Comparison of ENCODE assay signal across 8 mouse cellular contexts in the genomic region with DNA sequence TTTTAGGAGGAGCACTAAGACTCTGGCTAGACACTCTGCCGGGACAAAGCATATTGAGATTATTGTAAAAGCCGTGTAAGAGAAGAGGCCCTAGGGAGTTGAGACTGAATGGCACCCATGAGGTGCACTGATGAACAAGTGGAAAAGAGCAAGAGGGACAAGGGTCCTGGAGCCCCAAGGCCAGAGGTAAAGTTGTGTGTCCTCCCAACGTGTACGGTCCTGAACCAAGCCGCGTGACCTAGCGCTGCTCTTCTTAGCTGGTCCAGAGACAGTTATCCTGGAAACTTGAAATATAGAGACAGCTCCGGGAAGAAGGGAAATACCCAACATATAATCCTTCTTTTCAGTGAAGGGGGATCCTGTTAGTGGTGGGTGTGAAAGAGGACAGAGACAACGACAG. TPM values are rescaled to one million over a fixed set of nuclear protein-coding genes. Genes with fewer than 3 reads are reported as not detected.
DNase-seq lines count a peak whose midpoint lies in the region; ATAC-seq lines count a peak whose summit lies in the region.

No protein-coding gene starts in this region.

- intact Hi-C loops in heart, postnatal 14 days (cut with DNase I) = no loop called here

- no peak for ATAC-seq in heart, embryonic 15.5 days (replicated peaks; ENCODE audit: insufficient number of reproducible peaks, insufficient read depth, low FRiP score, low read depth)
- no peak for ATAC-seq in embryonic facial prominence, embryonic 11.5 days (replicated peaks; ENCODE audit: insufficient number of reproducible peaks, low FRiP score, low TSS enrichment, low read depth)
- no peak for ATAC-seq in hindbrain, embryonic 16.5 days
- ATAC-seq in midbrain, embryonic 14.5 days (ENCODE audit: low FRiP score, low TSS enrichment) = no peak
- ATAC-seq in inflammation-experienced regulatory T-cells, adult 6 months = no peak

- H3K4me1 ChIP-seq in heart, embryonic 15.5 days (replicated peaks) = no peaks in the 10 kb centered on the region; the same call in 1 of the 2 replicates
- no peaks in the 10 kb centered on the region; the same call in 1 of the 2 replicates for H3K4me1 ChIP-seq in embryonic facial prominence, embryonic 11.5 days (ENCODE audit: control insufficient read depth, insufficient read depth, low read length)
- H3K4me1 ChIP-seq in hindbrain, embryonic 16.5 days (ENCODE audit: control insufficient read depth, insufficient read depth, low read depth, low read length) = peaks cover 4% of the 10 kb centered on the region
- H3K4me1 ChIP-seq in midbrain, embryonic 14.5 days (ENCODE audit: control insufficient read depth, insufficient read depth, low read length) = no peaks in the 10 kb centered on the region

- H3K27ac ChIP-seq in heart, embryonic 15.5 days = no peak overlapping the region
- H3K27ac ChIP-seq in embryonic facial prominence, embryonic 11.5 days (replicated peaks; ENCODE audit: low read depth, low read length) = no peak overlapping the region
- no peak overlapping the region for H3K27ac ChIP-seq in hindbrain, embryonic 16.5 days (ENCODE audit: low read depth, low read length)
- no peak overlapping the region for H3K27ac ChIP-seq in midbrain, embryonic 14.5 days (replicated peaks; ENCODE audit: low read depth, low read length)

- H3K4me2 ChIP-seq in heart, embryonic 15.5 days = peak overlapping the region; percentile 75
- peak overlapping the region; percentile 71; the same call in 1 of the 2 replicates for H3K4me2 ChIP-seq in embryonic facial prominence, embryonic 11.5 days (ENCODE audit: low read depth, low read length)
- H3K4me2 ChIP-seq in hindbrain, embryonic 16.5 days (ENCODE audit: low read length) = peak overlapping the region; percentile 95
- H3K4me2 ChIP-seq in midbrain, embryonic 14.5 days (ENCODE audit: low read length) = peak overlapping the region; percentile 88

- H3K27me3 ChIP-seq in heart, embryonic 15.5 days = peaks cover 9% of the 10 kb centered on the region
- H3K27me3 ChIP-seq in embryonic facial prominence, embryonic 11.5 days (ENCODE audit: control insufficient read depth, insufficient read depth, low read length) = peaks cover 16% of the 10 kb centered on the region
- peaks cover 5% of the 10 kb centered on the region; the same call in 1 of the 2 replicates for H3K27me3 ChIP-seq in hindbrain, embryonic 16.5 days (replicated peaks; ENCODE audit: control insufficient read depth, insufficient read depth, low read length)
- no peaks in the 10 kb centered on the region for H3K27me3 ChIP-seq in midbrain, embryonic 14.5 days (ENCODE audit: control insufficient read depth, insufficient read depth, low read length)

- WGBS in heart, embryonic 15.5 days = 57% methylated on average over 9 of the region's 9 CpGs
- WGBS in embryonic facial prominence, embryonic 11.5 days = 61% methylated on average over 9 of the region's 9 CpGs
- WGBS in hindbrain, embryonic 16.5 days = 58% methylated on average over 9 of the region's 9 CpGs
- 46% methylated on average over 9 of the region's 9 CpGs for WGBS in midbrain, embryonic 14.5 days

- no peak overlapping the region for H3K9ac ChIP-seq in heart, embryonic 15.5 days
- H3K9ac ChIP-seq in embryonic facial prominence, embryonic 11.5 days (replicated peaks; ENCODE audit: low read length) = no peak overlapping the region; the same call in 1 of the 2 replicates
- H3K9ac ChIP-seq in hindbrain, embryonic 16.5 days (ENCODE audit: low read depth, low read length) = peak overlapping the region; percentile 78; the same call in 1 of the 2 replicates
- H3K9ac ChIP-seq in midbrain, embryonic 14.5 days (replicated peaks; ENCODE audit: low read length) = peak overlapping the region; percentile 64

- peak overlapping the region; percentile 48 for H3K4me3 ChIP-seq in heart, embryonic 15.5 days
- H3K4me3 ChIP-seq in embryonic facial prominence, embryonic 11.5 days (ENCODE audit: low read depth, low read length) = peak overlapping the region; percentile 45
- H3K4me3 ChIP-seq in hindbrain, embryonic 16.5 days (ENCODE audit: low read length) = peak overlapping the region; percentile 50
- peak overlapping the region; percentile 47 for H3K4me3 ChIP-seq in midbrain, embryonic 14.5 days (replicated peaks; ENCODE audit: low read depth, low read length)

- H3K9me3 ChIP-seq in heart, embryonic 15.5 days (replicated peaks) = no peaks in the 10 kb centered on the region
- H3K9me3 ChIP-seq in embryonic facial prominence, embryonic 11.5 days (replicated peaks; ENCODE audit: control insufficient read depth, low read length) = no peaks in the 10 kb centered on the region
- no peaks in the 10 kb centered on the region for H3K9me3 ChIP-seq in hindbrain, embryonic 16.5 days (ENCODE audit: control insufficient read depth, low read length)
- no peaks in the 10 kb centered on the region for H3K9me3 ChIP-seq in midbrain, embryonic 14.5 days (ENCODE audit: control insufficient read depth, low read length)

- no peak for DNase-seq in heart, postnatal 14 days
- no peak for DNase-seq in embryonic facial prominence, embryonic 11.5 days (ENCODE audit: low spot score)
- DNase-seq in midbrain, embryonic 14.5 days = no peak
- no peak for DNase-seq in cerebellum, adult 9-11 months
- DNase-seq in right cerebral cortex, postnatal 36 days (ENCODE audit: low spot score in 2 of 2) = no peak

- H3K36me3 ChIP-seq in heart, embryonic 15.5 days = no peaks in the 10 kb centered on the region
- H3K36me3 ChIP-seq in embryonic facial prominence, embryonic 11.5 days (replicated peaks; ENCODE audit: control insufficient read depth, insufficient read depth, low read depth, low read length) = no peaks in the 10 kb centered on the region
- no peaks in the 10 kb centered on the region for H3K36me3 ChIP-seq in hindbrain, embryonic 16.5 days (ENCODE audit: control insufficient read depth, insufficient read depth, low read length)
- H3K36me3 ChIP-seq in midbrain, embryonic 14.5 days (ENCODE audit: control insufficient read depth, insufficient read depth, low read length) = no peaks in the 10 kb centered on the region

RNA-seq across cellular contexts. Expression of gene Eif3c, which starts 29.7 kb away (rescaled TPM):
- polyA plus RNA-seq in heart, embryonic 15.5 days (2015; fragmentation: Nextera tagmentation; extraction: Ambion mirVana) = 114 and 119 TPM in 2 replicates
- total RNA-seq in heart, postnatal 14 days (2021) = 100 to 1,000 TPM; 138 to 140 TPM
- polyA plus RNA-seq in embryonic facial prominence, embryonic 11.5 days (2014; fragmentation: Nextera tagmentation; extraction: Ambion mirVana) = 177 and 184 TPM in 2 replicates
- polyA plus RNA-seq in hindbrain, embryonic 16.5 days (2015; fragmentation: Nextera tagmentation; extraction: Ambion mirVana) = 172 and 174 TPM in 2 replicates
- polyA plus RNA-seq in midbrain, embryonic 14.5 days (2014; fragmentation: Nextera tagmentation; extraction: Ambion mirVana) = 171 and 174 TPM in 2 replicates
- 100 to 1,000 TPM; 219 to 232 (median 230) TPM for polyA plus RNA-seq in inflammation-experienced regulatory T-cells, adult 6 months (2017; shearing (Covaris generic))

RNA-seq across cellular contexts. Expression of gene Atxn2l, which starts 33.2 kb away (rescaled TPM):
- polyA plus RNA-seq in heart, embryonic 15.5 days (2015; fragmentation: Nextera tagmentation; extraction: Ambion mirVana) = 31.0 and 42.0 TPM in 2 replicates
- total RNA-seq in heart, postnatal 14 days (2021) = 10 to 100 TPM; 44.6 to 47.1 TPM
- polyA plus RNA-seq in embryonic facial prominence, embryonic 11.5 days (2014; fragmentation: Nextera tagmentation; extraction: Ambion mirVana) = 44.8 and 46.2 TPM in 2 replicates
- 48.1 and 59.7 TPM in 2 replicates for polyA plus RNA-seq in hindbrain, embryonic 16.5 days (2015; fragmentation: Nextera tagmentation; extraction: Ambion mirVana)
- 51.8 and 73.2 TPM in 2 replicates for polyA plus RNA-seq in midbrain, embryonic 14.5 days (2014; fragmentation: Nextera tagmentation; extraction: Ambion mirVana)
- polyA plus RNA-seq in inflammation-experienced regulatory T-cells, adult 6 months (2017; shearing (Covaris generic)) = 10 to 100 TPM; 13.4 to 16.4 (median 14.8) TPM

RNA-seq across cellular contexts. Expression of gene Apobr, which starts 48.3 kb away (rescaled TPM):
- polyA plus RNA-seq in heart, embryonic 15.5 days (2015; fragmentation: Nextera tagmentation; extraction: Ambion mirVana) = 0.34 and 0.81 TPM in 2 replicates
- total RNA-seq in heart, postnatal 14 days (2021) = 1 to 10 TPM in 1 of 2 experiments, under 1 TPM in 1; 0.65 to 1.7 TPM
- 0.52 and 0.72 TPM in 2 replicates for polyA plus RNA-seq in embryonic facial prominence, embryonic 11.5 days (2014; fragmentation: Nextera tagmentation; extraction: Ambion mirVana)
- polyA plus RNA-seq in hindbrain, embryonic 16.5 days (2015; fragmentation: Nextera tagmentation; extraction: Ambion mirVana) = 0.36 and 0.88 TPM in 2 replicates
- 0.28 and 0.55 TPM in 2 replicates for polyA plus RNA-seq in midbrain, embryonic 14.5 days (2014; fragmentation: Nextera tagmentation; extraction: Ambion mirVana)
- 1 to 10 TPM in 1 of 3 experiments, under 1 TPM in 1, not detected in 1; 0.23 to 2.3 TPM for polyA plus RNA-seq in inflammation-experienced regulatory T-cells, adult 6 months (2017; shearing (Covaris generic))

RNA-seq across cellular contexts. Expression of gene Cln3, which starts 49.2 kb away (rescaled TPM):
- 17.6 and 20.7 TPM in 2 replicates for polyA plus RNA-seq in heart, embryonic 15.5 days (2015; fragmentation: Nextera tagmentation; extraction: Ambion mirVana)
- total RNA-seq in heart, postnatal 14 days (2021) = 10 to 100 TPM; 13.2 to 13.3 TPM
- 24.4 and 26.8 TPM in 2 replicates for polyA plus RNA-seq in embryonic facial prominence, embryonic 11.5 days (2014; fragmentation: Nextera tagmentation; extraction: Ambion mirVana)
- 37.1 and 38.9 TPM in 2 replicates for polyA plus RNA-seq in hindbrain, embryonic 16.5 days (2015; fragmentation: Nextera tagmentation; extraction: Ambion mirVana)
- 26.5 and 27.7 TPM in 2 replicates for polyA plus RNA-seq in midbrain, embryonic 14.5 days (2014; fragmentation: Nextera tagmentation; extraction: Ambion mirVana)
- polyA plus RNA-seq in inflammation-experienced regulatory T-cells, adult 6 months (2017; shearing (Covaris generic)) = 10 to 100 TPM; 25.2 to 57.9 (median 51.4) TPM

RNA-seq across cellular contexts. Expression of gene Tufm, which starts 49.3 kb away (rescaled TPM):
- 170 and 182 TPM in 2 replicates for polyA plus RNA-seq in heart, embryonic 15.5 days (2015; fragmentation: Nextera tagmentation; extraction: Ambion mirVana)
- total RNA-seq in heart, postnatal 14 days (2021) = 100 to 1,000 TPM; 291 to 309 TPM
- polyA plus RNA-seq in embryonic facial prominence, embryonic 11.5 days (2014; fragmentation: Nextera tagmentation; extraction: Ambion mirVana) = 158 and 159 TPM in 2 replicates
- 136 and 137 TPM in 2 replicates for polyA plus RNA-seq in hindbrain, embryonic 16.5 days (2015; fragmentation: Nextera tagmentation; extraction: Ambion mirVana)
- 118 and 135 TPM in 2 replicates for polyA plus RNA-seq in midbrain, embryonic 14.5 days (2014; fragmentation: Nextera tagmentation; extraction: Ambion mirVana)
- polyA plus RNA-seq in inflammation-experienced regulatory T-cells, adult 6 months (2017; shearing (Covaris generic)) = 10 to 100 TPM; 65.5 to 83.5 (median 69.4) TPM

Comparison
In these comparisons a context has a peak if more than half of its experiments do, and no peak if none do; other contexts are left out.
1. H3K9ac ChIP-seq: peak in hindbrain, embryonic 16.5 days (single experiment) and midbrain, embryonic 14.5 days (single experiment); none in heart, embryonic 15.5 days (single experiment) and embryonic facial prominence, embryonic 11.5 days (single experiment).
2. Peak in every context shown above with its lines, with median percentiles within 50 percentile points of each other: H3K4me2 ChIP-seq and H3K4me3 ChIP-seq.